Mouse (Mus musculus): ENCODE results near the gene Mthfd1.

Mthfd1 gene

DNA sequence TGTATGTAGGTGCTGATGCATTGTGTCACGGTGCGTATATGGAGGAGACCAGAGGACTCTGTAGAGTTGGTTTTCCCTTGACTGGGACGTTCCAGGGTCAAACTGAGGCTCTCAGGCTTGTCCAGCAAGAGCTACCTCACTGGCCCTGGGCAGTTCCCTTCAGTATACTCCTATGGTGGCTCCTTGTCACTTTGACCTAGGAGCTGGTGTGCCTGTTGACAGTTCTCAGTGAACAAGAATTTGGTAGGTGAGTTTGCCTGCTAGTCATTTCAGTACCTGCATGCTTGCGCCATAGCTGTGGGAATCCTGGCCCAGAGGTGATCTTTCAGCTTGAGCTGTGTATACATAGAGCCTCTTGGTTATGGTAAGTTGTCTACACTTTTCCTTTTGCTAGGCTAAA lies 7.8 kb downstream of the Mthfd1 start:
- DNase-seq (ENCODE audit: low spot score in 2 of 2), result no peak

- no peak for DNase-seq (ENCODE audit: low spot score in 2 of 2)
Observed at GRCm38 (mm10) chr12:76263876-76264275, 8.8 kb downstream of the Mthfd1 start.

DNA sequence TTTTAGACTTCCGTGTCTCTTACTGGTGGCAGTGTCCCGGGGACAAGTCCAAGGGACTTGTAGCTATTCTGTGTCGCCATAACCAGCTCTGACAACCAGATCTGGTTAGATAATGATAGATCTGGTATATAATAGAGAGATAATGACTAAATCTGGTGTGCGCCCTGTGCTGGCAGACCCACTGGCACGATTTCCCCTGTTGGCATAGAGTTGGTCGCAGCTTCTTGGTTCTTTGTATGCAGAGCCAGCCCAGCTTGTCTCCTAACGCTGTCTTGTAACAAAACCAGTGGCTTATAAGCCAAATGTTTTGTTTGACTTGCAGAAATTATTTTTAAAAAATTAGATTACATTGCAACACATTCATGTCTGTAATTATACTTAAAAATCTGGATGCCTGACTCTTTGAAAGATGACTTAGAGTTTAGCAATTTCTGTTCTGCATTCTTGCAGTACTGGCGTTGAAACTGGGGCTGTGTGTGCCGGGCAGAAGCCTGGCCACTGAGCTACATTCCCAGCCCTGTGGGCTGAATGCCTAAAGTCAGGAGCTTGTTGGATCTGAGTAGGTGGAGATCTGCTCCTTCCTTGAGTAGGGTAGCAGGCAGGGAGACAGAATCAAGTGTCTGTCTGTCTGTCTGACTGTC lies 9.3 kb downstream of the Mthfd1 start:
- DNase-seq (ENCODE audit: low spot score in 2 of 2), result no peak

DNA sequence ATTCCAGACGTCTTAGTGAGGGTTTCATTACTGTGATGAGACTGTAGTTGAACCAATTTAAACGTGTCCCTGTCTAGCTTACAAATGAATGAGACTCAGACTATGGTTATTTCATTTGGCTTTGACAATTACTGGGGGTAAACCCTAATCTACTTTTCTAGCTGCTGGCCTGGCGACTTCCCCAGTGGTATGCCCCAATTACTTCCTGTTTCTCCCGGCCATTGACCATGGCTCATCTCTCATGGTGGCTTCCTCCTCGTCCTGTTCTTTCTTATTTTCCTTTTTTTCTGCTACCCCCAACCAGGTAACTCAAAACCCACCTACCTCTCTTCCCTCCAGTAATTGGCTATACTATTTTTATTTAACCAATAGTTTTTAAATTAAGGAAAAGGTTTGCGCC lies 9.9 kb downstream of the Mthfd1 start:
- DNase-seq (ENCODE audit: low spot score in 2 of 2), result no peak

DNA sequence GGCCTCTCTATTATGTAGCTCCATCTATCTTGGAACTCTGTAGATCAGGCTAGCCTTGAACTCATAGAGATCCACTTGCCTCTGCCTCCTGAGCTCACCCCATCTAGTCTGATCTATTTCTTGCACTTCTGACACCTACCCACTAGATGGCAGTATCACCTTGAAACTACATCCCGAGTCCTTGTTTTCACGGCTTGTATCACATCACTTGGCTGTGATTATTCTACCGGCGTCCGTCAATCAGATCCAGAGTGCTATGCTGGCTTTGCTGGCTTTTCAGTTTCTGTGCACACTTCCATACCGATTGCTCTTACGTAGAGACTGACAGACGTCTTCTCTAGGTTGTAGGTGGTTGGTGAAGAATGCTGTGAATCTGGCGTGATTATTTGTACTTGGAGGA lies 11.8 kb downstream of the Mthfd1 start:
- no peak for DNase-seq (ENCODE audit: low spot score in 2 of 2)

DNA sequence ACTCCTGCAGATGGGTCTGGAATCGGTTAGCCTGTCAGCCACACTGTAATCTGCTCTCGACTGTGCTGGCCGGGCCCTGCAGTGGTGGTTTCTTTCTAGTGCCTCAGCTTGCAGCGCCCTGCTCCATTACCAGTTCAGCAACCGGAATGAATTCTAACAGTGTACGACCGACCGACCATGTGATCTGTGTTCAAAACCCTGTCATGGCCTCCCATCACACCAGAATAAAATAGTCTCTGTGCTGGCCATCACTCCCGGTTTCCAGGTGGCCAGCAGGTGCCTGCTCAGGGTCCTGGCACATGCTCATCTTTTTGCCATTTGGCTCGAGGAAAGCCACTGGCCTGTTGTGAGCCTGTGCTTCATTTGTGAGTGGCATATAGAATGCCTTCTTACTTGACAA lies 13.6 kb downstream of the Mthfd1 start:
- DNase-seq (ENCODE audit: low spot score in 2 of 2), result no peak

DNA sequence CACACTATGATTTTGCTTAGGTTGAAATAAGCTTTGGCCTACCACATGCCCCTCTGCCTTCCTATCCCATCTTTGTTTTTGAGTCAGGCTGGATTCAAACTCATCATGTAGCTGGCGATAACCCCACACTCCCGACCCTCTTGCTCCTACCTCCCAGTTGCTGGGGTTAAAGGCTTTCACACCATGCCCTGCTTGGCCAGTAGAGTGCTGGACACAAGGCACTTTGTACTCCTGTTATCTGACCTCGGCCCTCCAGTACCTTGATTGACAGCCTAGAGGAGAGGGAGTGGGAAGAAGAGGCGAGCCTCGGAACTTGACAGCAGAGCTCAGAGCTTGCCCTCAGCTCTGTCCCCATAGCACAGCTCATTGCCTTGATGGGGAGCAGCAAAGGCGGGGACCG lies 14.1 kb downstream of the Mthfd1 start:
- DNase-seq (ENCODE audit: low spot score in 2 of 2), result no peak

GRCm38 (mm10) chr12:76271516-76271915 lies 16.4 kb downstream of the Mthfd1 start:
- no peak for DNase-seq (ENCODE audit: low spot score in 2 of 2)

- DNase-seq (ENCODE audit: low spot score in 2 of 2), result no peak
Observed at GRCm38 (mm10) chr12:76272610-76273524, 17.8 kb downstream of the Mthfd1 start.

- DNase-seq (ENCODE audit: low spot score in 2 of 2), result no peak
Observed at GRCm38 (mm10) chr12:76278209-76278608, 23.1 kb downstream of the Mthfd1 start.

GRCm38 (mm10) chr12:76280556-76280955 lies 25.5 kb downstream of the Mthfd1 start:
- no peak for DNase-seq (ENCODE audit: low spot score in 2 of 2)

- DNase-seq (ENCODE audit: low spot score in 2 of 2), result no peak
Observed at GRCm38 (mm10) chr12:76281111-76281660, 26.1 kb downstream of the Mthfd1 start.

DNA sequence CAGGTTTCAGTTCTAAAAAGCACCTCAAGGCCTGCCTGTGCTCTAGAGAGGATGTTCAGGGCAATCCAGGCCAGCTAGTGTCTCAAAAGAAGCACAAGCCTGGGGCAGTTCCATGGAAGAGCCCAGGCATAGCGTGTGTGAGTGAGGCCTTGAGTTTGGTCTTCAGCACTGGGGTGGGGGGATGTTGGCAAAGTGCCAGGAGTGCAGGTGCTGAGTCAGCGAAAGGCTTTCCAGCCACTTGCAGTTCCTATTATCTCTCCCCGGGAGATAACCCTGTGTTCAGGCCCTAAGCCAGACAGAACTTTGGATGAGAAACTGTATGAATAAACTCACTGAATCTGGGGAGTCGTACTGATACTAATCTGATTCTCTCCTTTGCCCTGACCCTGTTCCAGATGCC lies 27.0 kb downstream of the Mthfd1 start:
- DNase-seq (ENCODE audit: low spot score in 2 of 2), result no peak

DNA sequence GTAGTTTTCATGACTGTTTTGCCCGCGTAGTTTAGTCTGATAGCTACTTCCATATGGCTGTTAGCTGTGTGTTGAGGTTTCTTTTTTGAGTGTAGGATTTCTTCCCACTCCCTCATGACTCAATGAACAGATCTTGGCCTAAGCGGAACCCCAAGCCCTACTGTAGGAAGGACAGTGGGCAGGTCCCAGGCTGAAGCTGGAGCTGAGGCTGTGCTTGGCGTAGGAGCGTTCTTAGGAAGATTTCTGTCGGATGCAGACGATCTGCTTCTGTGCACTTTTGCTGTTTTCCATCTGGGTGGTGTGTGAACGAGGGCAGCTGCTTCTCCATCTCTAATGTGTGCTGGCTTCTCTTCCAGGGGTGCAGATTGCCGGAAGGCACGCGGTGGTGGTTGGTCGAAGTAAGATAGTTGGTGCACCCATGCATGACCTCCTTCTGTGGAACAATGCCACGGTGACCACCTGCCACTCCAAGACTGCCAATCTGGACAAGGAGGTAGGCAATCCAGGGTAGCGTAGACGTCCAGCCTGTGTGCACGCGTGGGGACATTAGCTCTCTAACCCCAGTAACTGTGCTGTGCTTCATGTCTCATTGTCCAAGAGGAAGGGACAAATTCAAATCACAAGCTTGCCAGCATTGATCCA lies 27.6 kb downstream of the Mthfd1 start:
- no peak for DNase-seq (ENCODE audit: low spot score in 2 of 2)

GRCm38 (mm10) chr12:76285418-76285817 lies 30.3 kb downstream of the Mthfd1 start:
- no peak for DNase-seq (ENCODE audit: low spot score in 2 of 2)

GRCm38 (mm10) chr12:76287986-76288385 lies 32.9 kb downstream of the Mthfd1 start:
- no peak for DNase-seq (ENCODE audit: low spot score in 2 of 2)

DNA sequence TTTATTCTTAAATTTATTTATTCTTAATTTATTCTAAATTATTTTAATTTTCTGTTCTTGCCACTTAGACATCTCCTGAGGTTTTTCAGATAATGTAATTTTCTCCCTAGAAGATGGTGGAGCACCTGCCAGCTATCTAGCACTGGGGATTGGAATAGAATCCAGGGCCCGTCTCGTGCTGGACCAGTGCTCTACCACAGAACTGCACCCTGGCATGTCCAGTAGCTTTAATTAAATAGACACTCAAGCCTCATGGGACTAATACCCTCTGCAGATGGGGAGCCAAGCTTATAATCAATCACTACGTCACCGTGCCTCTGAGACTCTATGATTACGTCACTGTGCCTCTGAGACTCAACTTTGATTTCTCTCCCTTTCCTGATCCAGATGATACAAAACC lies 33.4 kb downstream of the Mthfd1 start:
- DNase-seq (ENCODE audit: low spot score in 2 of 2), result no peak

- DNase-seq (ENCODE audit: low spot score in 2 of 2), result no peak
Observed at GRCm38 (mm10) chr12:76289428-76289827, 34.3 kb downstream of the Mthfd1 start.

DNA sequence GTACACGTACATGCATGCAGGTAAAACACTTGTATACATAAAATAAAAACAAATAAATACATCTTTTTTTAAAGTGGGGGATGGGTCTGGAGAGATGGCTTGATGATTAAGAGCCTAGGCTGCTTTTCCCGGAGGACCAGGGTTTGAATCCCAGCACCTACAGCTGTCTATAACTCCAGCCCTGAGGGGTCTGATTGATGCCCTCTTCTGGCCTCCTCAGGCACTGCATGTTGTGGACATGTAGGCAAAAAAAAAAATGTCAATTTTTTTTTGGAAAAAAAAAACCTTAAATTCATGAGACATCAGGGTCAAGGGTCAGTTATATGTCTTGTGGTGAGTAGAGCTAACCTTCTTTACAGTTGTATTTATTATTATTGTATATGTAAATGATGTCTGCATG lies 35.2 kb downstream of the Mthfd1 start:
- DNase-seq (ENCODE audit: low spot score in 2 of 2), result no peak

DNA sequence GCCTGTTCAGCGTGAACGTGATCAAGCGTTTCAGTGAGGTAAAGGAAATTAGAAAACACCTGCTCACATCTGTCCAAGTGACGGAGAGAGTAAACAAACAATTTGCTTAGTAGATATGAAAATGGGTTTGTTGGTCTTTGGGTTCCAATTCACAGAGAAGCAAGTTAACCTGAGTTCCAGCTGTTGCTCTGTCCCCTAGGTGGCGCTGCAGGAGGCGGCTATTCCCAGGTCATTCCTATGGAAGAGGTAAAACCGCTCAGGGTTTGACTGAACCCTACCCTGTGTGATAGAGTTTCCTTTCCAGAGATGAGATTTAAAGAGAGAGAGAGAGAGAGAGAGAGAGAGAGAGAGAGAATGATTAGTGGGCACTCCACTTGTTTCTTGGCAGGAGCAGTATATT lies 38.1 kb downstream of the Mthfd1 start:
- peak; percentile 32 to 48 for DNase-seq (ENCODE audit: low spot score in 2 of 2)

DNA sequence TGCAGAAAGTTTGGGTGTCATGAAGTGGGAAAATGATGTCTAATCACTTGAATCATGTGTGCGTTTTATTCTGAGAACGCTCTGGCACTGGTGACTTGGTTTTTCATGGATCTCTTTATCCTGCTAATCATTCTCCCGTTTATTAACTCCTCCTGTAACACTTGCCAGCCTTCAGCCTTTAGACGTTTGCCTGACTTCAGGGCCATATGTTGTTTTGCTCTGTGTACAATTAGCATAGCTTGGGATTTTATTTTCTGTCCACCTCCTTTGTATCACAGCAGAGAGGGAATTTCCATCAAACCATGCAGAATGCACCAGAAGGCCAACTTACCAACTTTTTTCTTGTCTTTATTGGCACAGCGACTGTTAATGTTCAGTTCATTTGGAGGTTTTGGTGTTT lies 42.7 kb downstream of the Mthfd1 start:
- DNase-seq (ENCODE audit: low spot score in 2 of 2), result no peak

DNA sequence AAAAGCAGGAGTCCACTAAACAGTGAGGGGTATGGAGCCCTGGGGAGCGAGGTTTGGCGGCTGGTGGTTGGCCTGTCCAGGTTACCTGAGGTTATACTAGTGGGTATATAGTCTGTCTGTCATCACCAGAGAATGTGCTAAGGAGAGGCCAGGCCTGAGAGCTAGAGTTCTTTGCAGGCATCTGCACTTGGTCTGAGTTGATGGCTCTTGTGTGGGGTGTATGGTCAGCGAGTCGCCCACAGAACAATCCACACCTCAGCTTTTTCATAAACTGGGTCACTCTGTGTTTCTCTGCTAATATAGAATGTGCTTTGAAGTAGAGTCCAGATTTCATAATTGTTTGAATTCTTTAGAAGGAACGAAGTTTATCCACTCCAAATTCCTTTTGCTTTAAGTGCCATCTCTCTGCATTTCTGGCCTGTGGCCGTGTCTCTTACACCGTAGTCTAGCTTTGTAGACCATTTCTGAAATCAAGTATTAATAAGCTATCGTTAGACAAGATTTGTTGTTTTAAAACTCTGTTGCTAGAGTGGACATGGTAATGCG lies 44.3 kb downstream of the Mthfd1 start:
- no peak for DNase-seq (ENCODE audit: low spot score in 2 of 2)

Data from urinary bladder, adult 18-20 months (tissue).